Mouse (Mus musculus): ENCODE measurements around the gene Nrxn3. TPM values are rescaled to one million over a fixed set of nuclear protein-coding genes. Genes with fewer than 3 reads are reported as not detected.

The Nrxn3 gene
- total RNA-seq, 2 experiments from 2014 or later = 0.23 TPM; not detected in 1

DNA sequence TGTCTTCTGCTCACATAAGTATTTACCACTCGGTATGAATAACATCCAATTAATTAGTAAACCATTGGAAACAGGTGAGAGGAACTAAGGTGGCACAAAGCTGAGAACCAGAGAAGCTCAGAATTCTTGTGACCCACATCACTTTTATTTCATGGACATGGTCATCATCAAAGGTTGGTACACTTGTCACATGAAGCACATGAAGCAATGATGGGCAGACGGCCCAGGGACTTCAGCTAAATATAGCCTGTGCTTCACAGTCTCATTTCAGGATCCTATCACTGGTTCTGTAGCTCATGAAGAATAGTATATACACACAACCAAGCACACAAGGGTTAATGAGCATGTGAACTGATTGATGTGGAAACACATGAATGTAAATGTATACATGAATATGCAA is 747.5 kb downstream of the Nrxn3 start:
- intact Hi-C loops (cut with DNase I) = no loop called here
- DNase-seq = no peak

DNA sequence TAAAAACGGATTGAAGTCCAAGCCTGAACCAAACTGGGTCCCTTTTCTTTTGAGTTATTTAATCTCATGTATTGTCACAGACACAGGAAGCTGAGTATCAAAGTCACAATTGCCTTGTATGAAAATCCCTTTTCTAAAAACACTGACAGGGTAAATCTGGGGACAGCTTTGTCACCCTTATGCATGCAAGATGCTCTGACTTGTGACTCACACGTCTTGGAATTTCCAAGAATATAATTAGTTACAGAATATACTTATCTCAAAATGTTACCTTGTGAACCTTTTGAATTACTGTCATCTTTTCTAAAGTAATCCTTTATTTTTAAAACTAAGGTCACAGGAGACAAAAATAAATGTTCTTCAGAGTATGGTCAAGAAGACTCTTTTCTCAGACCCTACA is 748.6 kb downstream of the Nrxn3 start:
- intact Hi-C loops (cut with DNase I) = no loop called here
- DNase-seq = no peak

DNA sequence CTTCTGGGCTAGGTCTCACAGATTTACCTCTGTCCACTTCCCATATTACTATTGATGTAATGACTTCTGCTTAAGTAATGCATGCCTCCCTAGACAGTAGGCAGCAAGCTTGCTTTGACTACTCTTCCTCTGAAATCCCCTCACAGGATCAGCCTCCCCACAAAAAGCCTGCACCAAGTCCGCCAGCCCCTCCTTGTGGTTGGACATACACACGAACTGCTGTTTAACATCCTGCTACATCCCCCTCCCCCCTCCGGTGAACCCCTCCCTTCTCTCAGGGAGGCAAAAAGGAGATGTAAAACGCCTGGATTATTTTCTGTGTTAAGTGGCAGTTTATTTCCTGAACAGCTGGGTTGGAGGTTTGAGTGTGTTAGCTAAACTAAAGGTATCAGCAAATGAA is 749.2 kb downstream of the Nrxn3 start:
- DNase-seq = no peak
- intact Hi-C loops (cut with DNase I) = no loop called here

DNA sequence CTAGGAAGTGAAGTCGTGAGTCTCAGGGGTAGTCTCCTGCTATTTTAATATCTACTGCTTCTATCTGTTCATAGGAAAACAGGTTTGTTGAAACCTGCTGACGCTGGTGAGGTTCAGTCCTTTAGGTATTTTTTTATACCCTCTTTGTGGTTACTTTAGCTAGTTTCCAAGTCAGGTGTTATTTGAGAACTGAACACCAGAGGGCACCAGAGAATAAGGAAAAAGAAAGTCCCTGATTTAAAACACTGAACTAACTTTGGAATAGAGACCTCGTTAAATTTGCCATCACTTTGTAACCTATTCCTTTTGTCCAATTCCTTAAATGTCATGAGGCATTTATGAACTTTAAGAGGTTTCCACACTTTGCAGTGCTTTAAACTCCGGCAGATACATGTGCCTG is 756.4 kb downstream of the Nrxn3 start:
- intact Hi-C loops (cut with DNase I) = no loop called here

DNA sequence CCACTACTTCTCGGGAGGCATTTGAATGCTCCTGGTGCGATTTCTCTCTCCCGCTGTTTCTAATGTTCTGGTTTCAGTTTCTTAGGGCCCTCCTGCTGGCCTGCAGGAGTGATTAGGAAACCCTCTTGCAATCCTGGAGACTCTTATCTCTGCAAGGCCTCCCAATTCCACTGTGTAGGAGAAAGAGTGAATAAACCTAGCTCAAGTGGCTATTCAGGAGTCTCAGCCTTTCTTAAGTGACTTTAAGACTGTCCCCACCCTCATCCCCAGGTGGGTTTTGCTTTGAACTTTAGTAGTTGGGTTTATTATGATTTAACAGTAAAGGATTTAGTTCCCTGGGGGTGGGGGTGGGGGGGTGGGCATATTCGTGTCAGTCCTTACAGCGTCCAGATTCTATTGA is 759.5 kb downstream of the Nrxn3 start:
- DNase-seq = no peak
- intact Hi-C loops (cut with DNase I) = no loop called here

More for the DNA sequence above, 756.4 kb downstream of the Nrxn3 start:
- DNase-seq = no peak

DNA sequence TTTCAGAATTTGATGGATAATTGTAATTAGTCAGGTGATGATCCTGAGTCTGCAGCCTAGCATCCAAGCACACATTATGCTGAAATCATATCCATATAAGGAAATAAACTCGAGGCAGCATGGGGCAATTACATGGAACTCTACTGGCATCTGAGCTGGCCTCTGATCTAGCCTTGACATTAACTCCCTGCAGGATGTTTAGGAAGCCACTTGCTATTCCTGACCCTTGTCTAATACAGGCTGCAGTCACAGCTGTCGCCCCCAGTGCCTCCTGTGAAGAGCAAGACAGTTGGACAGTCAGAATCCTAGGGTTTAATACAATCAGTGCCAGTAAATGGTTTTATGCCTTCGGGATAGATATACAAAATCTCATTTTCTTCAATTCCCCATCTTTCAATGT is 781.4 kb downstream of the Nrxn3 start:
- intact Hi-C loops (cut with DNase I) = no loop called here
- no peak for DNase-seq

DNA sequence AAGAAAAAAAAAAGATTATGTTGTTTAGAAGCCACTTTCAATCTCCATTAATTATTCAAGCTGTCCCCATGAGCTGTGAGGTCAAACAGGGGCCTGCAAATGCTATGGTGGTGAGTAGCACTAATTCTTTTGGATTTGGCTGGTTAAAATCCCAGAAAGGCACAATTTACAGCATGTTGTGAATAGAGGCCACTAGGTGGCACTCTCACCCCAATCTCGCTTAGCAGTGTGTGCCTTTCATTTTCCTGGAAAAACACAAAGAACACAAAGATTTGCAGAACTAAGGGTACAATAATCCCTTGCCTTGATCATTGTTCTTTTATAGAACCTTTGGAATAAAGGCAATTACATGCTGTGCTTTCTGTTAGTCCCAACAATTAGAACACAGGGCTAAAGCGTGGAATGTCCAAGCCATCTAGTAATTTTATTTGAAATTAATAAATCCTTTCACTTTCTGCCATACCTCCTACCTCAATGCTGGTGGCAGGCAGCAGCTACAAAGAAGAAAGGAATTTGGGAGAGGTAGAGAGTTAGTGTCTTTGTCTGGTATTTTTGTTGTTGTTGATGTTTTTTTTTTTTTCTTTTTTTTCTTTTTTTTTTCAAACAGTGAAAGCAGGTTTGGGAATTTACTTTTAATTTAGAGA is 782.6 kb downstream of the Nrxn3 start:
- intact Hi-C loops (cut with DNase I) = no loop called here
- no peak for DNase-seq

DNA sequence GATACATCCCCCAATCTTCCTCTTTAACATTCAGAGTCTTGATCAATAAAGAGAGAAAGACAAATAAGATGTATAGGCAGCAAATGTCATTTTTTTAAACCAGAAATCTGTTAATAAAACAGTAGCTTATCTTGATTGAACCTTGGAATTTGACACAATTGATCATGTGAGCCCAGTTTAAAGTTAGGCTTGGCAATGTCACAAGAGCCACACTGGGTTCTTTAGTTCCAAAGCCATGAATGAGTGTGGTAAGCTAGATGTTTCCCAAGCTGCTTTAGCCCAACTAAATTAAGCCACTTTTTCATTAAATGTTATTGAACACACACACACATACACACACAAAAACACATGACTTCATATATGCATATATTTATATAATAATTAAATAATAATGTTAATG is 786.3 kb downstream of the Nrxn3 start:
- DNase-seq = no peak
- intact Hi-C loops (cut with DNase I) = no loop called here

DNA sequence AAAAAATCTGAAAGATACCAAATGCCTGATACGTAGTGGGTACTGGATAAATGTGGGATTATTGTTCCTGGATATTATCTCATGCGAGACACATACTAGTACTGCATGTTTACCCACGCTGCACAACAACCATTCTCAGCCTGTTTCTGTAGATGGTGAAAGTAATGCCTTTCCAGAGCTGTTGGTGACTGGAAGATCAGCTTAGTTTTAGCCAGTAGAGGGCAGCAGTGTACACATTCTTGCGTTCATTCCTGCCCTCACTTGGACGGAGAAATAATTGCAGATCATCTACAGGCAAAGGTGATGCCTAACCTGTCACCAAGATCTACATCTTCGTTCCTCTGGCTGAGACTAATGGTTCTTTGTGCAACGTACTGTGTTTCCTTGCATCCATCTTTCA is 791.1 kb downstream of the Nrxn3 start:
- no peak for DNase-seq

DNA sequence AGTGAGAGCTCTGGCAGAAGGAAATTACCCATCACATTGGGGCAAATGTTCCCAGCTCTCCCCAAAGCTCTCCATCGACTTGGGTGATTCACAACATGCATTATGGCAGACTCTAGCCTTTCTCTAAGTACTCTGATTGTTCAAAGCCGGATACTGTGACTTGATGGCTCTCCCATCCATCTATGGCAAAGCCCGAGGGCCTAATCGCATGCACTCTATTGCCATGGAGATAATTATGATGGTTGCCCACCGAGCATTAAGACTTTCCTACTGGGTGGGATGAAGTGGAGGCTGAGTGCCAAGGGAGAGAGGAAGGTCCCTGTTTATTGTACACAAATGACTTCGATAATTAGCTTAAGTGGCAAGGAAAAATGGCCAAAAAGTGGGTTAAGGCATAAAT is 793.4 kb downstream of the Nrxn3 start:
- intact Hi-C loops (cut with DNase I) = no loop called here
- no peak for DNase-seq

More for the DNA sequence above, 791.1 kb downstream of the Nrxn3 start:
- intact Hi-C loops (cut with DNase I) = no loop called here

DNA sequence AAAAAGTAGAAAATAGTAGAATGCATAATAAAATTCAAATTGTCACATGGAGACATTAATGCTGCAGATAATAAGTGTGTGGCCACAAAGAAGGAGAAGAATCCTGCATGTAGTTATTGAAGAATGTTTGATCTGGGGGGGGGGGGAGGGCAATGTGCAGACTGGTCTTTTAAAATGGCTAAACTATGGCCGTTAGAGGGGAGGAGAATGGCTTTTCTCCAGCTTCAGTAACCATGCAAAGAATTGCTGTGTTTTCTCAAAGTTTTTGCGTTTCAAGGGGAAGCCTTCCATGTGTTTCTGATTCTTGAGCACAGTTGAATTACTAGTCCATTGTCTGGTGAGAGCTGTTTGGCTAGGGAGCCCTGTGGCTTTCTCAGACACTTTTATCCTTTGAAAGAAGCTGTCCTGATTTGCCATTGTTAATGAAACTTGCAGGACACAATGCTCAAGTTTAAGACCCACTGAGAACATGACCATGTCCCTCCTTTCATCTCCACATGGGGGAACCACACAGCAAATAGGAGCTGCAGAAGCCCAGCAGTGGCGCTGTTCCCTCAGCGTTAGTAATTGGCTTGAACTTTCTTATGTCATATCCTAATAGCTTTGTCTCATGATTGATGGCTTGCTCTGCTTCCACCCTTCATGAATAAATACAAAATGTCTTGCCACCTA is 808.1 kb downstream of the Nrxn3 start:
- intact Hi-C loops (cut with DNase I) = no loop called here
- DNase-seq = no peak

DNA sequence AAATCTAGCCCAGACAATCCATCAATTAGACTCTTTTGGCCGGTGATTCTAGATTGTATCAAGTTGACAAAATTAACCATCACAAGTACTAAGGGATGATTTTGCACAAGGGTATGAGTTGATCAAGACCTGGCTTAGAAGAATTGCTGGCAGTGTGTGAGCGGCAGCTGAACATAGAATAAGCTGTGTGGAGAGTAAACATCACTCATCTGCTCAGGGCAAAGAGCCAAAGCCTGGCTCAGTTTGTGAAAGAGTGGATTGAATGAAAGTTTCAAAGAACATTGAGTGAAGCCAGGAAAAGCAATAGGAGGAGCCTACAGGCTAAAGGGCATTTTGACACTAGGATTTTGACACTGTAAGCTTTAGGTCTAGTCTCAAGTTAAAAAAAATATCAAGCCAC is 828.6 kb downstream of the Nrxn3 start:
- DNase-seq = no peak
- intact Hi-C loops (cut with DNase I) = no loop called here

DNA sequence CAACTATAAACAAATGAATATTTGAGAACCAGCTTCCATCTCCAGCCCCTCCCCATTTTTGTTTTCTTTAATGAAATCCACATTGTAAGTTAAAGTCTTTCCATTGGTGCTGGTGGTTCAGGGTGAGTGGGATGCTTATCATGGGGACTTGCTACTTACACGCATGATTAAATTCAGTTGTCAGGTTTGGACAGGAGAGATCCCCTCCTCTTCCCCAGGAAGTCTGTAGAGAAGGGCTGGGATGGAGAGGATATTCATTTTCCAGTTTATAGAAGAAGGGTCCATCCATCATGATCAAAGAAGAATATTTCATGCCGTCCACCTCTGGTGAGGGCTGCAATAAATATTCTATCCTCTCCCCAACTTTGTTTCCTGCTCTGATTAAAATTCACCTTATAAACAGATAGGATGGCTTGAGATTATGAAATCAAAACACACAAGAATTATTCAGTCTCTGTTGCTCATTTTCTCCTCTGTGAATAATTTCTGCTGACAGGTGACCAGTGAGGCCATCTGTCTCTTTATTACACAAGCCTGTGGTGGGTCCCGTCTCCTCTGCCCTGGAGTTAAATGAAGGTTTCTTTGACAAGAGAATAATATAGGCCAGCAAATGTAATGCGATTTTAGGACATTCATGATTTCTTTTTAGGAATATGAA is 830.7 kb downstream of the Nrxn3 start:
- intact Hi-C loops (cut with DNase I) = no loop called here
- no peak for DNase-seq

DNA sequence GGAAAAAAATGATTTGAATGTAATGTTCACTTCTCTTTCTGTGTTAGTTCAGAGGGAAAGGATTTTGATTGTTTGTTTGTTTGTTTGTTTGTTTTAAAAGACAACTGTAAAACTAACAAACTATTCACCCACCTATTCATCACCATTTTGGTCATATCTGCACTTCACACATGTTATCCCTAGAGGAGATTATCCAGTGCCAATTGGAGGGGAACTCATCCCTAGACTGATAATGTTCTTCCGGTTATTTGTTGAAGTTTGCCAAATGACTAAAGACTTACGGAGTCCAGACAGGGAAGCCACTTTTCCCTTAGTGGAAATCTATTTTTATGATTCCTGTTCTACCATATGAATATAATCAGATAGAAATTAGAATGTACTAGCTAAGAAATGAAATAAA is 831.5 kb downstream of the Nrxn3 start:
- no peak for DNase-seq
- intact Hi-C loops (cut with DNase I) = no loop called here

DNA sequence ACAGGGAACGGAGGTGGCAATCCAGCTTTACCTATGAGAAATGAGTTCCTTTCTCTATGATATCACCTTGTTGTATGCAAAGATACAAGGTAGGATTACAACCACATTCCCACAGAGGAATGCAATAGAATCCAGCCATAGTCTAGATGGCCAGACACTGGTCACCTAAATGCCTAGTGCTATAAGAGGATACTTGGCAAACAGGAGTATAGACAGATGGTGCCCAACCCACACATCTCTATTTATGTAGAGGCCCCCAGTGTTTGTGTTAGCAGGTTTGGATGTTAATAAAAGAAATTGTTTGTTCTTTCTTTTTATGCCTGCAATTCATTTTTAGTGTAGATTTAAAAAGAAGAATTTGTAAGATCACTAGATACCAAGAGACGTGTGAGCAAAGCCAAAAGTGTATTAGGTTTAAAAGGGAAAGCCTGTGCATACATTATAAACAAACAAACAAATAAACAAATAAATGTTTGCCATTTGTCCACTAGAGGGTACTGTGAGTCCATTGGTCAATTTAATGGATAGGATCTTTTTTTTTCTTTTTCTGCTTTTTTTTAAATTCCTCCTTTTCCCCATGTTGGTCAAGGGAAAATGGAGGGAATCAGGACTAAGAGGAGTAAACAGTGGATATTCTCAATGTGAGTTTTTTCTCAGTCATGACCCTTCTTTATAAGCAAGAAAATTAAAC is 832.2 kb downstream of the Nrxn3 start:
- DNase-seq = no peak
- intact Hi-C loops (cut with DNase I) = no loop called here

DNA sequence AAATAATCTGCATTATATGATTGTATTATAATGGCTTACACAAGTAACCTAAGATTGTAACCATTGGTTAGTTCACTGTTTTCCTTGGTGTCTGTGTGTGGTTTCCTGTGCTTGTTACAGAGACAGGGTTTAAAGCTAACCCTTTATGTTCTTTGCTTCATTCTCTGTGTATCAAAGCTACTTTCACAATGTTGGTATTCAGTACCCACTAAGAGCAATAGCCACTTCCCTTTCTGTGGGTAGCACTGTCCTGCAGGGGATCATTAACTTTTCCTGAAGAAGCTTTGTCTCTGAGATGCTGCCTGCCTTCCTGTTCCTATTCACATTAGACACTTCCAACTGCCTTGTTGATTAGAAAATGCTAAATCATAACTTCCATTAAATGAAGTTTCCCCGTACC is 836.2 kb downstream of the Nrxn3 start:
- intact Hi-C loops (cut with DNase I) = no loop called here
- no peak for DNase-seq

DNA sequence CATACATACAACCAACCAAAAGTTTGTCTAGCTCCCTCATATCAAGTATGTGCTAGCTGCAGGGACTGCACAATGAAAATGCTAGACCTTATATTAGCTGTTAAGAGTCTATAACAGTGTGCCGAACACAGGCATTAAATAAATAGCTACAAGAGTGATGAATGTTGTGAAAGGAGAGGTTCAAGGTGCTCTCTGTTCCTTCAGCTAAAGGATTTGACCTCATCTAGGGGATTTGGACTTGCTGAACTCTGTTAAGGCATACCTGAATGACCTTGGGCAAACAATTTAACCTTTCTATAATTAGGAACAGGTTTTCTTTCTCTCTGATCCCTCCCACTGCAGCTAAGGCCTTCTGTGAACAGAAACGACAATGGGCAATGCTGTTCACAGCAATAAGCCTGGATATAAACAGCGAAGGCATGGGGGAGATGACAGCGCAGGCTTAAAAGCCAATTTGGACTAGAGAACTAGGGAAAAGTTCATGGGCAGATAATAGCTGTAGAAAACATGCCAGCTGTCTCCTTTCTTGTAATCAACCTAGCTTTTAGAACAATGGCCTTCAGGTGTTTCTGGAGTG is 839.4 kb downstream of the Nrxn3 start:
- intact Hi-C loops (cut with DNase I) = no loop called here
- DNase-seq = no peak

DNA sequence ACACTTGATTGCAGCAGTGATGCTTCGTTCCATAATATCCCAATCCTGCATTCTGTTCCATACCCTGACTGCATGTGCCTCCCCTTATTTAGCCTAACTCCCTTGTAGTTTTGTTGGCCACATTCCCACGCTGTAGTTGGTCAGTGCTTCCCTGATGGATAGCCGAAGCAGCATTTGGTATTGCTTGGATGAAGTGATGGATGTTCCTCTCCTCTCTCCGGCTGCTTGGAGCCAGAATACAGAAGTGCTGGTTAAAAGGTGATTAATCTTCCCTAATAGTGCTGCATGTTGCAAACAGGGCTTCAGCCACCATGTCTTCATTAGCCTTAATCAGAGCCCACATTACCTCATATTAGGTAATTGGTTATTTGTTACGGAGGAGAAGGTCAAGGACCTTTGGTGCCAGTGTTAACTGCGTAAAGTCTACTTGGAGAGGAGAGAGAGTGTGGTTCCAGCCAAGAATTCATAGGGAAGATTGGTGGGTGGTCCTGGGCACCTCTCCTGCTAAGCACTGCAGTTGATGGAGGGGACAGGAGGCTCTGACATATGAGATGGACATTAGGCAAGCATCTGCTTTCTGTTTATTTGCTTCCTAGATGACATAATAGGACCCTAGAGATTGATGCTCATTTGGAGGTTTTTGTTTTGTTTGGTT is 846.2 kb downstream of the Nrxn3 start:
- intact Hi-C loops (cut with DNase I) = no loop called here
- DNase-seq = no peak

DNA sequence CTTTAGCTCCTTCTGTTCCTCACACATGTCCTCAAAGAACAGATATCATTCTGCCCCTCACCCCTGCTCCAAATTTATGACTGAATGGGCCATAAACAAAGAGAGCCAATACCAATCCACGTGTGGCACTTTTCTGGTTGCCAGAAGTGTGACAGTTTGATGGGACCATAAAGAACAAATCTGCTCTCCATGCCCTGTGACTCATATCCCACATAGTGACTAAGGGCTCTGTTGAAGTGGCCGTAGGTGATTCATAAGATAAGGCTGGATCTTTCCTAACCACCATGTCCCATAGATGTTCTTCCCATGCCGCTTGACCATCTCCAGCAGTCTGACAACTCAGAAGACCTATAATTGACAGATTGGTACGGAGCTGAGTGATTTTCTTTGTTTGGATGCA is 869.8 kb downstream of the Nrxn3 start:
- no peak for DNase-seq
- intact Hi-C loops (cut with DNase I) = no loop called here

DNA sequence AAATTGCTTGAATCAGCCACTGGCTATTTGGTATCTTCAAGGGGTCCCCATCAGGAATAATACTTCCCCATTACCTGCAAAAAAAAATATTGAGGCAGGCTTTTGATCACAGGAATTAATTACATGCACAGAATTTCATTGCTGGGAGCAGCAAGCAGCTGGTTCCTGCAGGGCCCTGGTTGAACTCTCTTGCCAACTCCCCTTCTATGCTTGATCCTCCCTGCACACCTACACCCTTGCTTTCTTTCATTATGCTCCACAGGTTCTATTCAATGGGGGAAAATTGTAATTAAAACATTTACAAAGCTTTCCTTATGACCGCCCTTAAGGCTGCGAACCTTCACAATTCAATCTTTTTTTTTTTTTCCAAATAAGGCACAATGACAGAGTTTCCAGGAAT is 891.0 kb downstream of the Nrxn3 start:
- no peak for DNase-seq
- intact Hi-C loops (cut with DNase I) = no loop called here

DNA sequence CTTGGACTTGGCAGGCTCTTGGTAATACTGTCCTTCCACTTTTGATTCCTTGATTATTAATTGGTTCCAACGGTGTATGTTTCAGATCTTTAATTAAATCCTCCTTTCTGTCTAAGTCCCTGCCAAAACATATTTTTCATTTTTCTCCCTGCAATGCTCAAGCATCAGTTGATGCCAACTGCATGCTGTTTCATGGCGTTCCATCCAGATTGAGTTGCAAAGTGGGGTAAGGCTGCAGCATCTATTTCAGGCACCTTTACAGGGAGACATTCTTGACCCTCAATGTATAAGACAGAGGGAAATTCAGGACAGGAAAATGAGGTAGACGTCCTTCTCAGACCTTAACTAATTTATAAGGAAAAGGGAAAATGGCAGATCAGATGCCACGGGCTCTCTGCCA is 903.1 kb downstream of the Nrxn3 start:
- no peak for DNase-seq
- intact Hi-C loops (cut with DNase I) = no loop called here

Measured in gastrocnemius, postnatal 36 days (tissue).